Mouse (Mus musculus): ENCODE results near the gene Faf1.

Gene Faf1

DNA sequence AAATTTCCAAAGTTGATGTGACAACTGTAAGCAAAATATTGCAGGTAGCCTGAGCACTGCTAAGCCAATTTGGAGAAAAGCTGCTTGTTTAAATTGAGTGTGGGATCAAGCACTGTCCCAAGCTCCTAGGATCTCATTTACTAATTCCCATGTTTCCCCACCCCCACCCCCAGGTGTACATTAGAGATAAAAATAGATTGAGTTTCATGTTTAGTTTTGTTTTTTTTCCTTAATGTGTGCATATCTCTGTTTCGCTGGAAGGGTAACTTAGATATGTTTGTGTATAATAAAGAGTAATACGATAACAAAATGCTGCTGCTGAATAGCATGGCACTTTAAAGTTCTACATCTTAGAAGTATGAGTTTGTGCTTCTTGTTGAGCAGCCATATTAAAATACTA is 116.7 kb downstream of the Faf1 start:
- no peak for DNase-seq

DNA sequence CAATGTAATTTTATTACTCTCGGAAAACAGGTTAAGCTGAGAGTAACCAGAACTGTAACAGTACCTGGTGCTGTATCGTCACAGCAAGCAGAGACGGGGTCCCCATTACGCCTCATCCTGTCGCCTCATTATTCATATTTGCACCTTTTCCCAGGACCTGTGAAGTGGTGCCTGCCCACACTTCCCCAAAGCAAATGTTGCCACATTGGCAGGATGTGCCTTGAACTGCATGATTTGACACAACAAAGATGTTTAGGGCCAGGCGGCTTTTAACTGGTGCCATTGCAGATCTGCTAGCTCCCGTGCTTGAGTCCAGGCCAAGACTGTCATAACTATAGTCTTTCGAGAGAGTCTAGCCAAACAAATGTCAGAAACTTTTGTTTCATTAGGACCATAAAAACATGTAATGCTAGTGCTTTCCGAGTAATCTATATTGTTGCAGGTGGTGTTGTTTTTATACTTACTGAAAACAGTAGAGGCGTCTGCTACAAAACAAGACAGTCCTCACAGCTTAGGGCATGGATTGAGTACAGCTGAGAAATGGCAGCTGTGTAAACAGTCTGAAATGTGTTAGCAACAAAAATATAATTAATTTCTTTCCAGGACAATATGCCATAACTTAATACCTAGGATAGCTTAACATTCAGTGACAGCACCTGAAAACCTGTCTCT is 121.3 kb downstream of the Faf1 start:
- DNase-seq = no peak

- DNase-seq = no peak
These were observed 130.0 kb downstream of the Faf1 start for GRCm38 (mm10) chr4:109806408-109806807.

DNA sequence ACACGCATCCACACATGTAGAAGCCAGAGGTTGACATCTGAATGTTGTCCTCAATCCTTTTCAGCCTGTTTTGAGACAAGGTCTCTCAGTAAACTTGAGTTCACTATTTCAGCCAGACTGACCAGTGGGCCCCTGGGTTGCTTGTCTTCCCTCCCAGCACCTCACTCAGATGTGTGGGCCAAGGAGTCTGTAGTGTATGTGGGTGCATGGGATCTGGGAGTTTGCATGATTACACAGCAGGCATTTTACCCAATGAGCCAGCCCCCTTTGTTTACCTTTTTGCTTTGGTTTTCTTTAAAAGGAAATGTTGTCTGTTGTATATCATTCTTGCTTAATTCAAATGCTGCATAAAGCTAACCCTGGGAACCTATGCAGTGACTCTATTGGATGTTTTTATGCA is 138.8 kb downstream of the Faf1 start:
- DNase-seq = no peak

- no peak for DNase-seq
These were observed 139.2 kb downstream of the Faf1 start for GRCm38 (mm10) chr4:109815592-109815991.

GRCm38 (mm10) chr4:109819455-109819854 is 143.1 kb downstream of the Faf1 start:
- no peak for DNase-seq

GRCm38 (mm10) chr4:109829800-109830199 is 153.4 kb downstream of the Faf1 start:
- DNase-seq = no peak

DNA sequence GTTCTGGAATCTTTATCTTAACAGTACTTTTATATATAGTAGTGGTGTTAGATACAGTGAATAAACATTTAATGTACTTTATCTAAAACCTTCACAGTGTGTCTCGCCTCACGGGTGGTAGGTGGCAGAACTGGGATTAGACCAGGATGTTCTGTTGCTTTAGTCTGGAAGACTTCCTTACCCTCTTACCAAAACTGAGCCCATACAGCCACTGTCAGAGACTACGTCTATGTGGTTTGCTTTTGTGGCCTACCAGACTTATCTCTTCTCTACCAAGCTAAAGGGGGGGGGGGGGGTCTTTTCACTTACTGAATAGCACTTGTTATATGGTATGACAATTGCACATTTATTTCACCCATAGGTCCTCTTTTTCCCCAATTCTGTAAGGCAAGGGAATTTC is 181.5 kb downstream of the Faf1 start:
- DNase-seq = no peak

DNA sequence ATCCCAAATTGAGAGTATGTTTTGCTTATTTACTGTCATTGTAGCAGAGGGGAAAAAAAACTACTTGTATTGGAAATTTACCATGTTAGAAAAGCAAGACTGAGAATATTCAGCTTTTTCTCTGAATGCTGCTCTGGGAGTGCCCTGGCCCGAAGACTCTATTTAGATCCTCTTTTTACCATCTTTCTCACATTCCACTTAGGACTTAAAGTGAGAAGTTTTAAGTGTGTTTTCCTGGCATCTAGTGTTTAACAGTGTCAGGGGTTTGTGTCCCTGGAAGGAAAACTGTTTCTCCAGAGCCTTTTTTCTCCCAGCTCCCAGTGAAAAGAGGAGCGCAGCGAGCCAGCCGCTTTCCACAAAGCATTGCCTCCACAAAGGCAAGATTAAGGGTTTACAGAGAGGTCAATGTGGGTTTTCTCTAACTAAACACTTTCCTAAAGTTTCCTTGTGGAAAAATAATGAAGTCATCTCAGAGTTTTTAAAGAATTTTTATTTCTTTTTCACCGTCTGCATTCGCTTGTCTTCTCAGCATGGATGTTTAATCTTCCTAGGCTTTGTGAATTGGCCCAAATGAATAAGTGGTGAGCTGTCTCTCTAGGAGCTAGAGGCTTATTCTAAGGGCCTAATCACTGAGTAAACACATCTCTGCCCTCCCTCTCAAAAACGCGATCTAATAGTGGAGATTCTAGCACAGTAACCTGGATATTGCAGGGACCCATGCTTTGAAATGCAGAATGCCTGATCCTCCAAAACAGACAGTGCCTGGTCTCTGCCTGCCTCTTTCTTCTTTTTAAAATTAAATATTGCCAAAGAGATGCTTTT is 182.4 kb downstream of the Faf1 start:
- DNase-seq = no peak

- no peak for DNase-seq
These were observed 183.0 kb downstream of the Faf1 start for GRCm38 (mm10) chr4:109859401-109859800.

DNA sequence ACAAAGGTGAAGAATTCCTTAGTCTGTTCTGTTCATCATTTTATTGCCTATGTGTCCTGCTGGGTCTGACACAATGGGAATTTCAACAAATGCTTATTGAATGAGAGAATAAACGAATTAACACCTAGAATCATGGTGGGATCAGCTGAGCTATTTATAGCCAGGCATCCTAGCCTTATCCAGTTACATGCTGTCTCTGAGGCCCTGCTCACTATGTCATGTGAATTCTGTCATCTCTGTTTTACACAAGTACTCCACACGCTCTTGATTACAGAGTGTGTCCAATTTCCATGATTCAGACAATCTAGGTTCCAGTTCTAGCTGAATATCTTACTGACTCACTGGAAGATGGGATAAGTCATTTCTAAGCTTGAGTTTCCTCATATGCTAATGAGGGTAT is 183.9 kb downstream of the Faf1 start:
- DNase-seq = no peak

GRCm38 (mm10) chr4:109862271-109862670 is 185.9 kb downstream of the Faf1 start:
- DNase-seq = no peak

- DNase-seq = no peak
These were observed 186.6 kb downstream of the Faf1 start for GRCm38 (mm10) chr4:109863021-109863420.

GRCm38 (mm10) chr4:109868897-109869484 is 192.6 kb downstream of the Faf1 start:
- no peak for DNase-seq

DNA sequence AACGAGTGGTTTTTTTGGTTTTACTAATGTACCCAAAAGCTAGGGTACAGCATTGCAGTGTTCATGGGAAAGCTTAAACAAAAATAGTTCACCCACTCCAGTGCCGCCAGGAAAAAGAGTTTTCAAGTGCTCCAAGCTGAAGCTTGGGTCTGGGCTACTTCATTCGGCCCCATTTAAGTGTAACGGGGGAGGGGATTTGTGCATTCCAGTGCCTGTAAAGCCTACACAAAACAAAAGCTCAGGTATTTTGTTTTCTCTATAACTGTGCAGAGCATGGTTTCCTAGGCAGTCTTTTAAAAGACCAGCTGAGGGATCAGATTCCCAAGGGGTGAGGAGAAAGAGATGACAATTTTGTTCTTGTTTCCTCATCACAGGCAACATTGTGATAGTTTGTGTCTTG is 207.9 kb downstream of the Faf1 start:
- DNase-seq = no peak

GRCm38 (mm10) chr4:109887856-109888357 is 211.5 kb downstream of the Faf1 start:
- DNase-seq = no peak

DNA sequence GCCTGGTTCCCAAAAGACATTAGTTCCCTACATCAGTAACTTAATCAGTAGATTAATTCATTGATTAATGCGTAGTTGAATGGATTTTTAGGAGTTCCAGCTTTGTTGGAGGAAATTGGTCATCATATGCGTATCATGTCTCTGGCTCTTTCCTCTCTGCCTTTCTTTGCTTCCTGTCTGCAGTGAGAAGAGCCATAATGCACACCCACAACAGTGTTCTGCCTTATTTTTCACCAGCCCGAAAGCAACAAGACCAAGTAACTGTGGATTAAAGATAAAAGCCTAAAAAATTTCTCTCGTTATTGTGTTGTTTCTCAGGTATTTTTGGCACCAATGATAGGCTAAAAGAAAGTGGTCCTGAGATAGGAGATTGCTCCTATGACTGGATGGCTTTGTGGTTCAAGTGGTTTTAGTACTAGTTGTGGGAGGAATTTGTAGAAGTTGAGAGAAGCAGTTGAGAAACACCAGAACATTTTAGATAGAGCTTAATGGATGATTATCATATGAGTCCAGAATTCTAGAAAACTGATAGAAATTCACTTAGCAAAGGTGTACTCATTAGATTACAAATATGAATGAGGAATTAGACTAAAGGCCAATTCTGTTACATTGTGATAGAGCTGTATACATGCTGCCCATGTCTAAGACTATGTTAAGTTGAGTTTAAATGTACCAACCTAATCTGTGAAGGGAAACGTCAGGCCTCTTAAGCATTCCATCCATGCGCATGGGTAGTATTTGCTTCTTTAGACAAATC is 221.6 kb downstream of the Faf1 start:
- no peak for DNase-seq

DNA sequence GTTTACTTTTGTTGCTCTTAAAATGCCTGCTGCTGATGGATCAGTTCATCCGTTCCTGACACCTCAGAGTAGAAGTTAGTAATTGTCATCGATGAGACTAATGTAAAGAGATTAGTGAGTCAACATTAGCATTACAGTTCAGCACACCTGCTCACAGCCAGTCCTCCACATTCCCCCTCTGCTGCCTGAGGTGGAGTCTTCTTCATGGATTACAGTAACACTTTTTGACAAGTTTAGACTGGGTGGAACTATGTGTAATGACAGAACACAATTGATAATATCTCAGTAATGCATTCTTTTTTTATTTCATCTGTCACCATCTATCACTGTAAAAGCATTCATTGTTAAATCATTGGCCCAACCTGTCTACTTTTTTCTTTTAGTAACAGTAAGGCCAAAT is 224.7 kb downstream of the Faf1 start:
- DNase-seq = no peak

DNA sequence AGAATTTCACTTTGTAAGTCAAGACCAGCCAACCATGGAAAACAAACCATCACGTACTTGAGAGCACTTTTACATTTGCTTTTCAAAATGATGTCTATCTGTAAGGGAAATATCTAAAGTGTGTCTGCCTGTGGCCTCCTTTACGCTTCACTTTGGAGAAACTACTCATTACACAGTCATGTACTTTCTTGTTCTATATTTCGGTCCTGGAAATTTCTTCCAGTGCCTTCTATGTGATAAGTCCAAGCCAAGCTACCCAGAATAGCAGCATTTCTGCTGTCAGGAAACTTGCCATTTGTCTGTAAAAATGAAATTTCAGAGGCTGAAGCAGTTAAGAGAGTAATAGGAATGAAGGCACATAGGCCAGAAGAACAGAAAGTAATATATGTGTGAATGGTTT is 228.1 kb downstream of the Faf1 start:
- DNase-seq = no peak

DNA sequence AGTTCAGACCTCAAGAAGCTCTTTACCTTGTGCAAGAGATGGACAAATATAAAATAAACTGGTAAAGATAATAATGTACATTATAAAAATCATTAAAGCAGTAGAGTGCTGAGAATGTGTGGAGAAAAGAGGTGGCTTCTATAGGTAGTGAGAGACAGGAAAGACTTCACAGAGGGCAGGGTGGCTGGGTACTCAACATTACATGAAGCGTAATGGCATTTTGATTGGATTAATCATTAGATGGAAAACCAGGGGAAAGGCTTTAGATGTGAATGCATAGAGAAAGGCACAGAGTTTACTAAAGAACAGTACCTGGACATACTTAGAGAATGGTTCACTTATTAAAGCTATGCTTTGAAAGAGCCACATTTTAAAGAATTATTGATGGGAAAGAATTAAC is 252.7 kb downstream of the Faf1 start:
- DNase-seq = no peak

- DNase-seq = no peak
These were observed 254.1 kb downstream of the Faf1 start for GRCm38 (mm10) chr4:109930445-109930844.

DNA sequence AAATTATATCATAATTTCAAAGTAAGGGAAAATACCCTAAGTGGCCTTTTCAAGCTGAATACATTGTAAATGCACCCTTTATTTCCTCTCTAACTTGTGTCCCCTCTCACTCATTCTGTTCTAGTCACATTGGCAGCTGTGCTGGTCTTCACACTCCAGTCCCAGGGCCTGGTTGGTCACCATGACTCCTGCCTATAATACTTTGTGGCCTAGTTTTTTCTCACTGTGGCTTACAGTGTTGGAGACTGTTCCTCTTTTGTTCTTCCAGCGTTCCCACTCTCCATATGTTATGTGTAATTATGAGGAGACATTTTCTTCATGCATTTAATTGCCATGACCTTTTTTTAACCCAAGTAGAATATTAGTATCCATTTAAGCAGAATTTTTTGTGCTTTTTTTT is 254.5 kb downstream of the Faf1 start:
- no peak for DNase-seq

DNA sequence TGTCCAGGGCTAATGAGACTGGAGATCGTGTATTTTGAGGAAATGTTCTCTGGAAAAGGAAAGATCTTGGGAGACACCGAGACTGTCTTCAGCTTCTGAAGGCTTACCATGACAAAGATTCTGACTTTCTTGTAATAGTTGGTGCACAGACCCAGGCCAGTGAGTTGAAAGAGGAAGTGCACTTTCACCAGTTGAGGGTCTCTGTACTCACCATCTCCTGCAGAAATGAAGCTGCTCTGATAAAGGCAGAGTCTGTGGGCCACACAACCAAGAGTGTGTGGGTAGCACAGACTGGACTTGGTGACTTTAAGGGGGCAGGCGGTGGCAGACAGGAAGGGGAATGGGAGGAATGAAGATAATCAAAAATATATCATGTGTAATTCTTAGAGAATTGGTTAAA is 260.2 kb downstream of the Faf1 start:
- no peak for DNase-seq

All from kidney, postnatal 14 days (tissue).